Mouse (Mus musculus) heart, adult 2 months (tissue): ENCODE measurements around the gene Agap1.

ENCODE experiments used
- CTCF ChIP-seq: fragments of 200-600 bp; IDR thresholded peaks from 2 replicates; pipeline ENCODE4 v1.8.1; 2022; ENCODE audit warnings: antibody characterized with exemption, mild to moderate bottlenecking, moderate library complexity
- POLR2A ChIP-seq: fragments of 200-500 bp; IDR thresholded peaks from 2 replicates; pipeline ENCODE4 v1.6.1; 2011; ENCODE audit warnings: mild to moderate bottlenecking, low read depth, low read length, control low read depth; ENCODE audit not compliant: insufficient read depth

GRCm38 (mm10) chr1:89739775-89740099 lies 285.1 kb downstream of the Agap1 start:
- TF ChIP-seq CTCF = no peak
- no peak for TF ChIP-seq POLR2A
